Mouse (Mus musculus): ENCODE measurements around the gene Chn2. TPM values are rescaled to one million over a fixed set of nuclear protein-coding genes. Genes with fewer than 3 reads are reported as not detected.

Gene Chn2
- total RNA-seq, 2 experiments from 2014 or later, result 22.9 to 24.9 TPM

GRCm38 (mm10) chr6:54071478-54071877 lies 32.1 kb downstream of the Chn2 start:
- DNase-seq (ENCODE audit: extremely low spot score in 1 of 2, low spot score in 1 of 2), result no peak

- DNase-seq (ENCODE audit: extremely low spot score in 1 of 2, low spot score in 1 of 2), result no peak
Measured at GRCm38 (mm10) chr6:54074454-54074853, 35.1 kb downstream of the Chn2 start.

GRCm38 (mm10) chr6:54075419-54075818 lies 36.1 kb downstream of the Chn2 start:
- no peak for DNase-seq (ENCODE audit: extremely low spot score in 1 of 2, low spot score in 1 of 2)

- no peak for DNase-seq (ENCODE audit: extremely low spot score in 1 of 2, low spot score in 1 of 2)
Measured at GRCm38 (mm10) chr6:54076625-54077024, 37.3 kb downstream of the Chn2 start.

- no peak for DNase-seq (ENCODE audit: extremely low spot score in 1 of 2, low spot score in 1 of 2)
Measured at GRCm38 (mm10) chr6:54078269-54078668, 38.9 kb downstream of the Chn2 start.

- DNase-seq (ENCODE audit: extremely low spot score in 1 of 2, low spot score in 1 of 2), result no peak
Measured at GRCm38 (mm10) chr6:54079881-54080280, 40.5 kb downstream of the Chn2 start.

- DNase-seq (ENCODE audit: extremely low spot score in 1 of 2, low spot score in 1 of 2), result no peak
Measured at GRCm38 (mm10) chr6:54080518-54081285, 41.3 kb downstream of the Chn2 start.

GRCm38 (mm10) chr6:54082576-54082975 lies 43.2 kb downstream of the Chn2 start:
- no peak for DNase-seq (ENCODE audit: extremely low spot score in 1 of 2, low spot score in 1 of 2)

- no peak for DNase-seq (ENCODE audit: extremely low spot score in 1 of 2, low spot score in 1 of 2)
Measured at GRCm38 (mm10) chr6:54084046-54084445, 44.7 kb downstream of the Chn2 start.

GRCm38 (mm10) chr6:54085009-54085408 lies 45.7 kb downstream of the Chn2 start:
- no peak for DNase-seq (ENCODE audit: extremely low spot score in 1 of 2, low spot score in 1 of 2)

GRCm38 (mm10) chr6:54088168-54088567 lies 48.8 kb downstream of the Chn2 start:
- DNase-seq (ENCODE audit: extremely low spot score in 1 of 2, low spot score in 1 of 2), result no peak

- no peak for DNase-seq (ENCODE audit: extremely low spot score in 1 of 2, low spot score in 1 of 2)
Measured at GRCm38 (mm10) chr6:54090822-54091221, 51.5 kb downstream of the Chn2 start.

GRCm38 (mm10) chr6:54092920-54093319 lies 53.6 kb downstream of the Chn2 start:
- DNase-seq (ENCODE audit: extremely low spot score in 1 of 2, low spot score in 1 of 2), result no peak

GRCm38 (mm10) chr6:54096147-54096761 lies 56.9 kb downstream of the Chn2 start:
- DNase-seq (ENCODE audit: extremely low spot score in 1 of 2, low spot score in 1 of 2), result no peak

GRCm38 (mm10) chr6:54096836-54097235 lies 57.5 kb downstream of the Chn2 start:
- no peak for DNase-seq (ENCODE audit: extremely low spot score in 1 of 2, low spot score in 1 of 2)

GRCm38 (mm10) chr6:54098339-54098738 lies 59.0 kb downstream of the Chn2 start:
- DNase-seq (ENCODE audit: extremely low spot score in 1 of 2, low spot score in 1 of 2), result no peak

GRCm38 (mm10) chr6:54099659-54100058 lies 60.3 kb downstream of the Chn2 start:
- DNase-seq (ENCODE audit: extremely low spot score in 1 of 2, low spot score in 1 of 2), result no peak

GRCm38 (mm10) chr6:54102210-54102609 lies 62.9 kb downstream of the Chn2 start:
- no peak for DNase-seq (ENCODE audit: extremely low spot score in 1 of 2, low spot score in 1 of 2)

- no peak for DNase-seq (ENCODE audit: extremely low spot score in 1 of 2, low spot score in 1 of 2)
Measured at GRCm38 (mm10) chr6:54103276-54103975, 64.1 kb downstream of the Chn2 start.

GRCm38 (mm10) chr6:54111416-54111984 lies 72.1 kb downstream of the Chn2 start:
- no peak for DNase-seq (ENCODE audit: extremely low spot score in 1 of 2, low spot score in 1 of 2)

- no peak for DNase-seq (ENCODE audit: extremely low spot score in 1 of 2, low spot score in 1 of 2)
Measured at GRCm38 (mm10) chr6:54113338-54113737, 74.0 kb downstream of the Chn2 start.

All from layer of hippocampus, postnatal 25 days (tissue).